11 mouse cellular contexts compared by ENCODE assay signal in the genomic region with DNA sequence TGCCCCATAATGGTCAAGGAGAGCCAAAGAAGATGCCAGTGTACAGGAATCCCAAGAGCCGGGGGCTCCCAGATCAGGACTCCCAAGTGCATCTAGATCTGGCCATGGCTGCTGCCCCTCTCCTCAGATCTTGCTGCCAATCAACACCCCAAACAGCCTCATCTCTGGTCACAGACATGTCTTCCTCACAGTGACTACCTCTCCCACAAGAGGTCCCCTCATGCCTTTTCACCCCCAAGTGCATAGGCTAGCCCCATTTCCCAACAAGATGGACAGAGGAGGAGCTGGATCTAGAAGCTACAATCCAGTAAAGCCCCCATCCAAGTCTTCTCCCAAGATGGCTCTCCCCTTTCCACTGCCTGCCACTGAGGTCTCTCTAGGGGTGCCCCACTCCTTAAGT. TPM values are rescaled to one million over a fixed set of nuclear protein-coding genes. Genes with fewer than 3 reads are reported as not detected.
DNase-seq lines count a peak whose midpoint lies in the region; ATAC-seq and TF ChIP-seq lines count a peak whose summit lies in the region.
"Had no signal": no experiment of that assay in that cellular context is flagged by ENCODE, and none has a peak within 500 bp of the region (broad histone marks: within the 10 kb centered on the region; RNA-seq: fewer than 3 reads in every experiment).

No protein-coding gene starts in this region.

- no peak for TF ChIP-seq EP300 in heart, adult 2 months (IDR thresholded peaks at IDR 0.05; ENCODE audit: insufficient read depth, low read depth, low read length)

- H3K79me2 ChIP-seq in heart, adult 2 months (replicated peaks; ENCODE audit: control insufficient read depth, insufficient read depth, low read length): no peaks in the 10 kb centered on the region

- no peak overlapping the region for H3K9ac ChIP-seq in heart, adult 2 months (ENCODE audit: low read depth, low read length)
- H3K9ac ChIP-seq in hindbrain, embryonic 11.5 days (ENCODE audit: low read depth, low read length): no peak overlapping the region

- H3K27me3 ChIP-seq in heart, adult 2 months (ENCODE audit: control insufficient read depth, insufficient read depth, low read length): no peaks in the 10 kb centered on the region
- peaks cover 43% of the 10 kb centered on the region for H3K27me3 ChIP-seq in hindbrain, embryonic 11.5 days (ENCODE audit: control insufficient read depth, insufficient read depth, low read length)
- peaks cover 94% of the 10 kb centered on the region for H3K27me3 ChIP-seq in midbrain, embryonic 10.5 days (ENCODE audit: low read depth, poor library complexity, severe bottlenecking)

- TF ChIP-seq POLR2A in heart, adult 2 months (IDR thresholded peaks at IDR 0.05; ENCODE audit: insufficient read depth, low read depth, low read length): no peak
- no peak for TF ChIP-seq POLR2A in cortical plate, adult 2 months (IDR thresholded peaks at IDR 0.05; ENCODE audit: extremely low read depth, insufficient read depth, low read length)

- H3K4me2 ChIP-seq in hindbrain, embryonic 11.5 days (replicated peaks; ENCODE audit: low read depth, low read length): peak overlapping the region; percentile 99

- intact Hi-C loops in heart, adult 2 months (cut with DNase I): no loop called here

- H3K4me1 ChIP-seq in heart, adult 2 months (ENCODE audit: control insufficient read depth, insufficient read depth, low read length): peaks cover 9% of the 10 kb centered on the region; the same call in 1 of the 2 replicates
- H3K4me1 ChIP-seq in cortical plate, adult 2 months (ENCODE audit: control insufficient read depth, insufficient read depth, low read length): peaks cover 6% of the 10 kb centered on the region
- H3K4me1 ChIP-seq in hindbrain, embryonic 11.5 days (replicated peaks; ENCODE audit: control insufficient read depth, insufficient read depth, low read length): peaks cover 12% of the 10 kb centered on the region
- peaks cover 67% of the 10 kb centered on the region for H3K4me1 ChIP-seq in midbrain, embryonic 10.5 days

- H3K4me3 ChIP-seq in heart, adult 2 months: no peak overlapping the region
- H3K4me3 ChIP-seq in cortical plate, adult 2 months (ENCODE audit: insufficient read depth, low read length): peak overlapping the region; percentile 81
- H3K4me3 ChIP-seq in hindbrain, embryonic 11.5 days (ENCODE audit: low read depth, low read length): no peak overlapping the region
- peak overlapping the region; percentile 77; the same call in 1 of the 2 replicates for H3K4me3 ChIP-seq in midbrain, embryonic 10.5 days

- H3K27ac ChIP-seq in heart, adult 2 months: no peak overlapping the region
- H3K27ac ChIP-seq in cortical plate, adult 2 months (ENCODE audit: insufficient read depth, low read length): no peak overlapping the region
- H3K27ac ChIP-seq in hindbrain, embryonic 11.5 days (ENCODE audit: low read depth, low read length): no peak overlapping the region
- H3K27ac ChIP-seq in midbrain, embryonic 10.5 days (replicated peaks): no peak overlapping the region

- H3K9me3 ChIP-seq in hindbrain, embryonic 11.5 days (ENCODE audit: control insufficient read depth, low read length): no peaks in the 10 kb centered on the region
- H3K9me3 ChIP-seq in midbrain, embryonic 10.5 days (replicated peaks): no peaks in the 10 kb centered on the region

- 100% methylated on average over 1 of the region's 1 CpGs for WGBS in heart, adult 2 months
- 69% methylated on average over 1 of the region's 1 CpGs for WGBS in hindbrain, embryonic 11.5 days
- 83% methylated on average over 1 of the region's 1 CpGs for WGBS in midbrain, embryonic 10.5 days

- DNase-seq in heart, adult 11 months: peak; percentile 86
- DNase-seq in heart, adult 2 months: no peak
- DNase-seq in hindbrain, embryonic 11.5 days (ENCODE audit: low spot score): no peak
- no peak for DNase-seq in midbrain, embryonic 10.5 days (ENCODE audit: low spot score)
- DNase-seq in frontal cortex, postnatal 25 days (ENCODE audit: low spot score in 2 of 2): no peak
- no peak for DNase-seq in gastrocnemius, postnatal 10 days
- DNase-seq in cerebellum, adult 8-10 months: no peak
- DNase-seq: adrenal gland, postnatal 25 days; lung, postnatal 36 days had no signal

- H3K36me3 ChIP-seq in heart, adult 2 months (ENCODE audit: control insufficient read depth, insufficient read depth, low read length): no peaks in the 10 kb centered on the region
- no peaks in the 10 kb centered on the region for H3K36me3 ChIP-seq in hindbrain, embryonic 11.5 days (ENCODE audit: control insufficient read depth, insufficient read depth, low read length)
- no peaks in the 10 kb centered on the region for H3K36me3 ChIP-seq in midbrain, embryonic 10.5 days

- TF ChIP-seq CTCF in heart, adult 2 months (IDR thresholded peaks at IDR 0.05): no peak
- TF ChIP-seq CTCF in cortical plate, adult 2 months (IDR thresholded peaks at IDR 0.05; ENCODE audit: extremely low read depth, insufficient read depth, low read length): no peak

- no peak for ATAC-seq in hindbrain, embryonic 11.5 days (ENCODE audit: low FRiP score)

RNA-seq across cellular contexts. Expression of a gene that starts 1.4 kb away (rescaled TPM):
- total RNA-seq in heart, adult 2 months (2021): 1 to 10 TPM; 3.3 to 5.4 TPM
- 5.5 TPM in 2 replicates for polyA plus RNA-seq in heart, adult 2 months (2012; rRNA removed)
- 8.5 and 9.5 TPM in 2 replicates for polyA plus RNA-seq in cortical plate, adult 2 months (2012; rRNA removed)
- polyA plus RNA-seq in hindbrain, embryonic 11.5 days (2014; fragmentation: Nextera tagmentation; extraction: Ambion mirVana): 0.20 and 0.39 TPM in 2 replicates
- 0.07 TPM in 2 replicates for polyA plus RNA-seq in midbrain, embryonic 10.5 days (2016; fragmentation: Nextera tagmentation; extraction: Ambion mirVana)
- 10 to 100 TPM; 11.9 to 12.5 TPM for total RNA-seq in gastrocnemius, postnatal 10 days (2021)
- total RNA-seq: common myeloid progenitor, adult 5-6 weeks had no signal

Comparison
In these comparisons a context has a peak if more than half of its experiments do, and no peak if none do; other contexts are left out.
1. H3K4me3 ChIP-seq: peak in cortical plate, adult 2 months (single experiment) and midbrain, embryonic 10.5 days (single experiment); none in heart, adult 2 months (single experiment) and hindbrain, embryonic 11.5 days (single experiment).